Mouse (Mus musculus): ENCODE data around the gene Figla. TPM values are rescaled to one million over a fixed set of nuclear protein-coding genes. Genes with fewer than 3 reads are reported as not detected.

The Figla gene
- polyA plus RNA-seq, 1 experiment from 2014 or later, result not detected

DNA sequence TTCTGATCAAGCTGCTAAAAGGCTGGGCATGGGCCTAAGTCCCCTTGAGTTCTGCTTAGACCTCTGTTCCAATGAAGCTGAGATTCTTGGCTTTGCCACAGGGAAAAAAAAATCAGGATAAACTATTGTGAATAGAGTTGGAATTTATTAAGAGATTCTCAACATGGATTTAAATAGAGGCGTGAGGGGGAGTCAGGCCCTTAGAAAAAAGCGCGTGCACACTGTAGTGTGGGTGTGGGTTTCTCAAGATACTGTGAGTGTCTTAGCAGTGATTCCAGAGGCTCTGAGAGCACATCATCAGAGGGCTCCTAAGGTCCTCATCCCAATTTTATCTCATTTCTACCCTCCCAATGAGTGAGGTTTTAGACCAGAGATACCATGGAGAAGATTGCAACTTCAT, 44.2 kb downstream of the Figla start:
- no peaks in the 10 kb centered on the region for H3K27me3 ChIP-seq
- peak overlapping the region; percentile 95 for H3K27ac ChIP-seq
- H3K36me3 ChIP-seq (replicated peaks), result no peaks in the 10 kb centered on the region
- no peak overlapping the region for H3K4me3 ChIP-seq (replicated peaks)
- H3K4me1 ChIP-seq, result peaks cover 83% of the 10 kb centered on the region
- H3K9ac ChIP-seq, result no peak overlapping the region
- H3K4me2 ChIP-seq, result 0 out of 2 replicates have a peak overlapping the region, but pooled peaks have one; percentile 44
- no peak for ATAC-seq (ENCODE audit: low FRiP score)
- H3K9me3 ChIP-seq, result no peaks in the 10 kb centered on the region
- WGBS, result 96% methylated on average over 3 of the region's 3 CpGs

DNA sequence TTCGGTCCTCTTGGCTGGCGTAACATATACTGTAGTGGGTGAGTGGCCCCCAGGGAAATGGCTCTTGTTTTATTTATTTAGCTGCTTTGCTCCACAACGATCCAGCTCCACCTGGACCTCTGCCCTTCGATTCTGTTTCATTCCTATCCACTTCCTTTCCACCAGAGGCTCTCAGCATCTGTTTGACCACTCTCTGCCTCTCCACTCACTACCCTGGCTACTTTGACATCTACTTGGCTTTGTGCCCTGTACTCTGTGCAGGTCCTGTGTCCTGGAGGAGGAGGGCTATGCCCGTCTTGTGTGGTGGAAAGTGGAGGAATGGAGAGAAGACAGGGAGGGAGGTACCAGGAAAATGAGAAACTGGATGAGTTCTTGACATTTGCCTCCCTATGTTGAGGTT, 46.3 kb downstream of the Figla start:
- no peaks in the 10 kb centered on the region for H3K9me3 ChIP-seq
- 73% methylated on average over 5 of the region's 5 CpGs for WGBS

DNA sequence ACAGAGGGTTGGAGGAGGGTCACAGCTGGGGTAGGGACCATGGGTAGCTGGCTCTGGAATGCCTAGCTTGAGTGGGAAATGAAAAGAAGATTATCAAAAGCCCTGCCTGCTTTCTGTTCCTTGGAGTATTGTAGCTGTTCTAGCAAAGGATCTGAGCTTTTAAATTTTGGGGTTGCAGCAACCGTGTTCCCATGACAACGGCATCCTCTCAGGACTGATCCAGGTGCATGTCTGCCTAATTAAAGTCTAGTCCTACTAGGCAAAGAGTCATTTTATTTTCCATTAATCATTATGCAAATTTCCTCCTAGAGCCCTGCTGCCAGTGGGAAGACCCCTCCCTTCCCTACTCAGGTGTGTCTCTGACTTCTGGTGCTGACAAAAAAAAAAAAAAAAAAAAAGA, 46.7 kb downstream of the Figla start:
- H3K4me3 ChIP-seq (replicated peaks), result no peak overlapping the region
- peaks cover 98% of the 10 kb centered on the region for H3K4me1 ChIP-seq
- no peaks in the 10 kb centered on the region for H3K9me3 ChIP-seq
- ATAC-seq (ENCODE audit: low FRiP score), result no peak
- H3K36me3 ChIP-seq (replicated peaks), result no peaks in the 10 kb centered on the region
- 74% methylated on average over 2 of the region's 2 CpGs for WGBS
- H3K9ac ChIP-seq, result no peak overlapping the region
- H3K27ac ChIP-seq, result peak overlapping the region; percentile 62
- H3K27me3 ChIP-seq, result no peaks in the 10 kb centered on the region
- no peak overlapping the region for H3K4me2 ChIP-seq

More for the DNA sequence above, 46.3 kb downstream of the Figla start:
- peaks cover 99% of the 10 kb centered on the region for H3K4me1 ChIP-seq
- H3K9ac ChIP-seq, result no peak overlapping the region
- H3K4me3 ChIP-seq (replicated peaks), result no peak overlapping the region
- peak overlapping the region; percentile 62 for H3K27ac ChIP-seq
- no peaks in the 10 kb centered on the region for H3K36me3 ChIP-seq (replicated peaks)
- H3K27me3 ChIP-seq, result no peaks in the 10 kb centered on the region
- ATAC-seq (ENCODE audit: low FRiP score), result no peak
- no peak overlapping the region for H3K4me2 ChIP-seq

DNA sequence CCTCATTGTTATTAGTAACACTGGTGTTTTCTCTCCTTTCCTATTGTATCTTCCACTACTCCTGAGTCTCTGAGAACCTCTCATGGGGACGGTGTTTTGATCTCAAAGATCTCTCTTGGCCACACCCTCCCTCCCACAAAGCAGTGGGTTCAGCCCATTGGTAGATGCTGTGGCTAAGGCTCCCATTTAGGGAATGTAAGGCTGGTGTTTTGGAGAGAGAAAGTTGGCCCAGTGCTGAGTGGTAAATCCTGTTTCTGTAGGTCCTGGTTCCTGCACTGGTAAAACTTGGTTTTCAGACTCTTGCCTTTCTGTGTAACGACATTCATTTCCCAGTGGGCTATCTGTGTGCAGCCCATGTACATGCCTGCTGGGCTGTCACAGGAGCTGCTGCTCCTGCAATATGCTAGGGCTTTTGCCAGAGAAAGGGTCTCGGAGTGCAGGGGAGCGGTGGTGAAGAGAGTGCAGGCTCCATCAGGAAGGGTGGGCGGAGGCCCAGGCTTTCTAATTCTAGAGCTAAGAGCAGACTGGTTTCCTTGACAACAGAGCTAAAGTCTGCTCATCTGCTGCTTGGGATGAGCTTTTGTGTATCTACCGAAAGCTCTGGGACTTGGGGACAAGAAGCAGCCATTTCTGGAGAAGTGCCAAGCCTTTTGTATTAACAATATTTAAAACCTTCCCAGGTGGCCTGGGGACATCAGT, 48.5 kb downstream of the Figla start:
- Histone ChIP-seq H3K9me3 (no peaks in the 10 kb centered on the region), H3K4me2 (peak overlapping the region; percentile 21; the same call in 1 of the 2 replicates), H3K4me3 (replicated peaks) (no peak overlapping the region), H3K27ac (peak overlapping the region; percentile 90), H3K27me3 (no peaks in the 10 kb centered on the region), H3K36me3 (replicated peaks) (no peaks in the 10 kb centered on the region), H3K9ac (peak overlapping the region; percentile 18; the same call in 1 of the 2 replicates), H3K4me1 (peaks cover 80% of the 10 kb centered on the region)
- 27% methylated on average over 6 of the region's 6 CpGs for WGBS
- peak; percentile 82 for ATAC-seq (ENCODE audit: low FRiP score)

DNA sequence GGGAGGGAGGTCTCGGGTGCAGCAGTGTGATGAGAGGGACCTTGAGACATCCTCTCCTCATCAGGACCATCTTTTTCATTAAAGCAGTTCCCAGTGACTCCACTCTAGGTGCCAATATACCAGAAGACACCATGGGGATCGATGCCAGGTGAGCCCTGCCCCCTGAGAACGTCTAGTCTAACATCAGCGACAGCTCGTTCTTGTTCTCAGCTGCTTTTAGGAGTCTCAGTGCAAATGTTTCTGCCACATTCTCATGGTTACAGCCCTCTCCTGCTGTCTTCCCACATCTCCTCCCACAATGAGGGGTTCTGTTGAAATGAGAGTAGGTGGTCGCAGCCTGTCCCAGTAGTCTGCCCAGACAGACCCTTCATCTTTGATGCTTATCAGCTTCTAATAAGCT, 50.8 kb downstream of the Figla start:
- WGBS, result 92% methylated on average over 6 of the region's 6 CpGs
- no peaks in the 10 kb centered on the region for H3K9me3 ChIP-seq
- no peak overlapping the region for H3K27ac ChIP-seq
- H3K4me3 ChIP-seq (replicated peaks), result no peak overlapping the region
- no peak overlapping the region for H3K4me2 ChIP-seq
- H3K4me1 ChIP-seq, result peaks cover 70% of the 10 kb centered on the region
- no peaks in the 10 kb centered on the region for H3K36me3 ChIP-seq (replicated peaks)
- H3K27me3 ChIP-seq, result no peaks in the 10 kb centered on the region
- no peak for ATAC-seq (ENCODE audit: low FRiP score)
- H3K9ac ChIP-seq, result no peak overlapping the region

DNA sequence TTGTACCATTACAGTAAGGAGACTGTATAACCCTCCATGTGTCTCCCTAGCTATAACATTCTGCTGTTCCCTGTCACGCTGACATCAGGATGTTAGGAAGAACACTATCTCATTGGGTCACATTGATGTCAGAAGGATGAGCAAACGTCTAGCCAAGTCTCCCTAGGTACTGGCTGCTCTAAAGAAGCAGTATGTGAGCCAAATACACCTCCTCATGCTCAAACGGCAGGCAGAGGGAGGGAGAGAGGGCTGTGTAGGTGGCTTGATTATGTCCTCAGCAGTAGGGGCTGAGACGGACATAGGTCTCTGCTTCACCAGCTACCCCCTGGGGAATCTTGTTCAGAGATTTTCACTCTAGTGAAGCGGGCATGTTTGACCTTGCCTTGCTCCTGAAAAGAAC, 51.2 kb downstream of the Figla start:
- H3K36me3 ChIP-seq (replicated peaks), result no peaks in the 10 kb centered on the region
- no peak for ATAC-seq (ENCODE audit: low FRiP score)
- H3K4me3 ChIP-seq (replicated peaks), result no peak overlapping the region
- no peaks in the 10 kb centered on the region for H3K27me3 ChIP-seq
- no peak overlapping the region for H3K27ac ChIP-seq
- no peak overlapping the region for H3K4me2 ChIP-seq
- peaks cover 68% of the 10 kb centered on the region for H3K4me1 ChIP-seq
- WGBS, result 51% methylated on average over 5 of the region's 5 CpGs
- H3K9ac ChIP-seq, result no peak overlapping the region
- H3K9me3 ChIP-seq, result no peaks in the 10 kb centered on the region

DNA sequence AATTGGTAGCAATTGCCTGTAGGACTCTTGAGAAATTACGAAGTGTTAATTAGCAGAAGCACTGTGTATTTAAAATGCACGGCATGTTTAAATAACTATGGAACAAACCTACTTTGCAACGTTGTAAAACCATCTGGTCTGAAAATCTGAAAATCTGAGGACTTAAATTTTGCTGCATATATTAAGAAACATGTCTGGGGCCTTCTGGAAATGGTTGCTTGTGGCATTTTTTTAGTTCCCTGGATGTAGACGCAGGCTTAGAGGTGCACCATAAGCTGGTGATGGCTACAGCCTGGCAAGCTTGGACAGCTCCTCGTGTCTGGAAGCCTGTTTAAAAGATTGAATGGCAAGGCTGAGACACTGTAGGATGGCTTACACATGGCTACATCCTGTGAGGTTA, 53.0 kb downstream of the Figla start:
- Histone ChIP-seq H3K9ac (no peak overlapping the region), H3K4me2 (no peak overlapping the region), H3K4me3 (replicated peaks) (no peak overlapping the region), H3K9me3 (no peaks in the 10 kb centered on the region), H3K27me3 (no peaks in the 10 kb centered on the region), H3K36me3 (replicated peaks) (no peaks in the 10 kb centered on the region), H3K4me1 (peaks cover 61% of the 10 kb centered on the region), H3K27ac (no peak overlapping the region; the same call in 1 of the 2 replicates)
- ATAC-seq (ENCODE audit: low FRiP score), result no peak
- WGBS, result 62% methylated on average over 5 of the region's 5 CpGs

DNA sequence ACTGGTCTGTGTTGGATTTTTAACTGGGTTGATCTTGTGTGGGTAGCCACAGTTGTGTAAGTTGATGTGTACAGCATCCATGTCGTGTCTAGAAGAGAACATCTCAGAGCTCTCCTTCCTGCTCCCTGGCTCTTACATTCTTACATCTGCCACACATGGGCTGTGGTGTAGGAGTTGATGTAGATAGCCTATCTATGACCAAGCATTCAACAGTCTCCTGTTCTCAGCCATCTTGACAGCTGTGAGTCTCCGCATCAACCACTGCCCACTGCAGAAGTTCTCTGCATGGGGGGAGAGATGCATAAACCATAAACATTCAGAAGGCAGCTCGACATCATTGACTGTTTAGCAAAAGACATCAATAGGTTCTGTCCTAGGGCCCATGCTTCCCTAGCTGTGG, 53.9 kb downstream of the Figla start:
- peaks cover 59% of the 10 kb centered on the region for H3K4me1 ChIP-seq
- no peak overlapping the region; the same call in 1 of the 2 replicates for H3K27ac ChIP-seq
- no peak overlapping the region for H3K4me3 ChIP-seq (replicated peaks)
- no peak for ATAC-seq (ENCODE audit: low FRiP score)
- 87% methylated on average over 3 of the region's 3 CpGs for WGBS
- H3K27me3 ChIP-seq, result no peaks in the 10 kb centered on the region
- H3K9me3 ChIP-seq, result no peaks in the 10 kb centered on the region
- no peaks in the 10 kb centered on the region for H3K36me3 ChIP-seq (replicated peaks)
- no peak overlapping the region for H3K4me2 ChIP-seq
- H3K9ac ChIP-seq, result no peak overlapping the region

DNA sequence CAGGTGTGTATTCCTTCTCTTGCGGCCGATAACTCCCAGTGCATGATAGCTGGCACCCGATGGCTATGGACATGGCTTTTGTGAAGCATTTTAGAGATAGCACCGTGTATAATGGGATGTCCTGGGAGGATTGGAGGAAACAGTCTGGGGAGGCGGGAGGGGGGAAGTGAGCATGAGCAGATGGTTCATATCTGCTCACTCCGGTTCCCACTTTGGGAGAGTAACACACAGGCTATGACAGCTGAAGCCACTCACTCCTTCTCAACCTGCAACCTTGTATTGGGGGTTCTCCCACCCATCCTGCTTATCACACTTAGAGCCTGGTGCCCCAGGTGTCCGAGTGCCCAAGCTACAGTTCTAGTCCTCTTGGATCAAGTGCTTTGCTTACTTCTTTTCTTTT, 54.3 kb downstream of the Figla start:
- WGBS, result 87% methylated on average over 7 of the region's 7 CpGs
- H3K27ac ChIP-seq, result no peak overlapping the region
- ATAC-seq (ENCODE audit: low FRiP score), result no peak
- H3K36me3 ChIP-seq (replicated peaks), result no peaks in the 10 kb centered on the region
- H3K4me3 ChIP-seq (replicated peaks), result no peak overlapping the region
- H3K9ac ChIP-seq, result no peak overlapping the region
- H3K9me3 ChIP-seq, result no peaks in the 10 kb centered on the region
- H3K4me2 ChIP-seq, result no peak overlapping the region
- no peaks in the 10 kb centered on the region for H3K27me3 ChIP-seq
- H3K4me1 ChIP-seq, result peaks cover 55% of the 10 kb centered on the region

Other genes starting within 250 kb of the Figla start
- gene Nat8f6, start 195.2 kb upstream of the Figla start, polyA plus RNA-seq (2016; fragmentation: Nextera tagmentation; extraction: Ambion mirVana), result not detected in 2 replicates
- gene Nat8f5, start 195.2 kb upstream of the Figla start, polyA plus RNA-seq (2016; fragmentation: Nextera tagmentation; extraction: Ambion mirVana), result not detected in 2 replicates
- not detected in 2 replicates for gene Nat8, start 184.1 kb upstream of the Figla start, polyA plus RNA-seq (2016; fragmentation: Nextera tagmentation; extraction: Ambion mirVana)
- gene Nat8f2, start 147.0 kb upstream of the Figla start, polyA plus RNA-seq (2016; fragmentation: Nextera tagmentation; extraction: Ambion mirVana), result not detected in 2 replicates
- gene Nat8f4, start 111.3 kb upstream of the Figla start, polyA plus RNA-seq (2016; fragmentation: Nextera tagmentation; extraction: Ambion mirVana), result 7.6 and 7.9 TPM in 2 replicates
- 39.1 TPM in 2 replicates for gene Tprkb, start 104.3 kb upstream of the Figla start, polyA plus RNA-seq (2016; fragmentation: Nextera tagmentation; extraction: Ambion mirVana)
- gene Nat8f1, start 100.5 kb upstream of the Figla start, polyA plus RNA-seq (2016; fragmentation: Nextera tagmentation; extraction: Ambion mirVana), result 7.0 and 10.2 TPM in 2 replicates
- 47.3 and 49.5 TPM in 2 replicates for gene Dusp11, start 54.5 kb upstream of the Figla start, polyA plus RNA-seq (2016; fragmentation: Nextera tagmentation; extraction: Ambion mirVana)
- 124 and 128 TPM in 2 replicates for gene Add2, start 12.5 kb downstream of the Figla start, polyA plus RNA-seq (2016; fragmentation: Nextera tagmentation; extraction: Ambion mirVana)
- gene Tgfa, start 179.1 kb downstream of the Figla start, polyA plus RNA-seq (2016; fragmentation: Nextera tagmentation; extraction: Ambion mirVana), result 3.0 and 4.3 TPM in 2 replicates

Data from forebrain, embryonic 12.5 days (tissue).